Mouse (Mus musculus) frontal cortex, postnatal 14 days (tissue): ENCODE results near the gene Map3k13.
"Not testable (repeated sequence)": the region's sequence is repeated elsewhere in the genome, so short reads cannot be mapped to it uniquely, and the experiment has no call there.

ENCODE experiments used
- DNase-seq, 2 experiments: peaks; one replicate each; pipeline ENCODE4 v3.0.0; 2022; ENCODE audit warnings: low spot score in 2 of 2

Map3k13 gene

DNA sequence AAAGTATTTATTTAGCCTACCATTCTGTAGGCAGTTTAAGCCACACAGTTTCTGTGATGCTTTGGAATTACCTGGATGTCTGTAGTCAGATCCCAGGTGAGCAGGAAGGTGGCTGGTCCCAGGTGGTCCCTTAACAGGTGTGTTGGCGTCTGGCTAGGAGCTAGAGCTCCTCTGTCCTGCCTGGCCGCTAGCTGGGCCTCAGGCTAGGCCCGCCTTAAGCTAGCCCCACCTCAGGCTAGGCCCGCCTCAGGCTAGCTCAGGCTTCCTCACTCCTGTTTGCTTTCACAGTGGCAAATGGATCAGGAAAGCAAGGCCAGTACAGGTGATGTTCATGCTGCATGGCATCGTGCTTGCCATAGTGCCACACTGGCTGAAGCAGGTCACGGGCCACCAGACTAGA lies 112.8 kb downstream of the Map3k13 start:
- no peak for DNase-seq

DNA sequence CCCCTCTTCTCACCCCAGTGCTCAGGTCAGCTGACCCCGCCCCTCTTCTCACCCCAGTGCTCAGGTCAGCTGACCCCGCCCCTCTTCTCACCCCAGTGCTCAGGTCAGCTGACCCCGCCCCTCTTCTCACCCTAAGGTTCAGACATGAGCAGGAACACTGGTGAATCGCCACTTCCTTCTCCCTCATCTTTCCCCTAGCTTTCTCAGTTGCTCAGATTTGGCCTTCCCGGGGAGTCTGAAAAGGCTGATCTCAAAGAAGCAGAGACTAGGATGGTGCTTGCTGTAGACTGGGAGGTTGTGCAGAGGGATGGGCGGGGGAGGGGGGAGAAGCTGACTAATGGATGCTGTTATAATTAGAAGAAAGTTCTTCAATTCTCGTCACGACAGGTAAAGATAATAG lies 114.8 kb downstream of the Map3k13 start:
- not testable (repeated sequence) for DNase-seq

DNA sequence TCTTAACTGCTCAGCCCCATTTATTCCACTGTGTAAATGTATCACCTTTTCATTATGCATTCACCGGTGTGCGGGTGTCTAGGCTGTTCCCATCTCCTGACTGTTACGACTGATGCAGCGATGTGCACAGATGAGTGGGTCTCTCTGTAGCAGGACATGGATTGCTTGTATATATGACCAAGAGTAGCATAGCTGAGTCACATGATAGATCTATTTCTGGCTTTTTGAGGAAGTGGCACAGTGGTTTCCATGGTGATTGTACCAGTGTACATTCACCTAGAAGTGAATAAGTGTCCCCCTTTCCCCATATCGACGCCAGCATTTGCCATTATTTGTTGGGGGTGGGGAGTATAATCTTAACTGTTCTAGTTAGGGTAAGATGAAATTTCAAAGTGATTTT lies 119.2 kb downstream of the Map3k13 start:
- DNase-seq: no peak

DNA sequence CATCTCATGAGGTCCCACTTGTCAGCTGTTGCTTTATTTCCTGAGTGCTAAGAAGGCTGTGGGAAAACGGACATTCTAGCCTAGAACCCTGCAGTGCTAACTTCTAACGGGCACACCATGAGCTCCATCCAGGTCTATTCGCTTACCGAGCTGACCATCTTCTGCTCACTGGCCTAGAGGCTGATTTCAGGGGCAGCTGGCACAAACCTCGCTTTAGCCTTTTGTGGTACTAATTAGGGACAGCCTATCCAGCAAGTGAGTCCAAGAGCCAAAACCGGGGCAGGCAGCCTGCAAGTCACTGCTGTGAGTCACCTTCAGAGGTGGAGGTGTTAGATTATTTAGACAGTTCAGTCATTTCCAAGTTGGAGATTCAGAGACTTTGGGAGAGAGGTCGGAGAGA lies 122.5 kb downstream of the Map3k13 start:
- DNase-seq: no peak

DNA sequence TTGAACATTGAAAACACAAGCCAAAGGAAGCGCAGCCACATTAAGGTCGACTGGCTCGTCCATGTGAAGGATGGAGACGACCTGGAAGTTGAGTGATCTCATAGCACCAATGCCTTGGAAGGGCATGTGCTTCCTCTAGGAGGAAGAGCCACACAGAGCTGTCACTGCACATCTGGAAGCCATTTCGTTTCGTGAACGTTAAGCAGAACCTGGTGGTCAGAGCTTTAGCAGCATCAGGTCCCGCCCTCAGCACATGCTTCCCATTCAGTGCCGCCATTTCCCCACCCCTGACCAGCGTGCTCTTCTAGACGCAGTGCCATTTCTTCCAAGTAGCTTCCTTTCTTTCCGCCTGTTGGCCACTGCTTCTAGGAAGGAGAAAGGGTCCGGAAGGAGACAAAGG lies 134.3 kb downstream of the Map3k13 start:
- DNase-seq: no peak

DNA sequence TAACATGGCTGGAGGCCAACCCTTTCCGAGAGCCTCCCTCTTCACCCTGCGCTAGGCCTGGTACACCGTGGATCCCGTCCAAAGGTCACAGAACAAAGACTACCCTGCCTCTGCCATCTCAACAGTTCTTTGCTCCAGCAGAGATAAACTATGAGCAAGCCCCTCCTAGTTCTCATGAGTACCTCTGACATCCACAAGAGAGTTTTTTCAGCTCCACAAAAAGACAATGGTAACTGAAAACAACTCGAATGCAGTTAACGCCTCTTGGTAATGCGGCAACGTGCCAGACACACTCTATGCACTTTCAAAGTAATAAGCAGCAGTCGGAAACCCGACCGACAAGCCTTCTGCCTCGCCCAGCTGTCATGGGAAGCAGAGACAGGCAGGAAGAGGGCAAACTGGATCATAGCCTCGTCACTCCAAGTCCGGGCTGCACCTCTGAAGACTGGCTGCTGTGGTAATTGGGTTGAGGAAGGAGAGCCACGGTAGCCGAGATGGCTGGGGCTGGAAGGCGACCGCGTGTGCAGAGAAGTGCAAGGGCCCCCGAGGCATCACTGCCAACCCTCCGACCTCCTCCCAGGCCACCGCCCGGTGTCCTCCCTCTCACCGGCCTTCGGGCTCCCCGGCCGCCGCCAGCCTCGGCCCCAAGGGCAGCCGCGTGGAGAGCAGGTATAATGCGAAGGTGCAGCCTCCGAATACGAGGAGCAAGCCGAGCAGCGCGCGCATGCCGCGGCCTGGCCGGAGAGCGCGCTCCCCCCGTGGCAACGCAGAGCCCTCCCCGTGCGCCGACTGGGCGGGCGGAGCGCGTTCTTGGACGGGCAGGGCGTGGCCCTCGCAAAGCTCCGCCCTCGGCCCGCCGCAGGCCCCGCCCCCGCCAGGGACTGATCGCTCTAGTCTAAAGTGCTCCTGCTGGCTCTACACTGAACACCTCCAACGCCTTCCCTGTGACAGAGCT lies 152.9 kb downstream of the Map3k13 start, which contains the start of gene Tmem41a:
Tmem41a (minus strand) TSS at position 792 of the 955 bp plus-strand sequence.
- DNase-seq: peak; percentile 77 to 82

DNA sequence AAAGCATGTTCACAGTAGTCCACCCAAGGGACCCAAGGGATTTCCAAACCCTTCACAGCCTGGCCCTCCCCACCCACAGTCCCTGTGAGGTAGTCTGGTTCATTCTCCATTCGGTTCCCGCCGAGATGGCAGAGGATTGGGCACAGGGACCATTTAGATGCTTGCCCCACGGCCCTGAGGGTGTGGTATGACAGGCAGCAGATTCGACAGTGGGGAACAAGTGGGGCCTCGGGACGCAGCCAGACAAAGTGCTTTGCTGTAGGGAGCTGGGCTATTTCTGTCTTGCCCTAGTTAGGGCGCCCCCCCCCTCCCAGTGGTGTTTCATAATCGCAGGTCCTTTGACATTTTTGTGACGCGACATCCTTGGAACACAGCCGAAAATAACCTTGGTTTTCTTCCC lies 161.4 kb downstream of the Map3k13 start:
- no peak for DNase-seq

DNA sequence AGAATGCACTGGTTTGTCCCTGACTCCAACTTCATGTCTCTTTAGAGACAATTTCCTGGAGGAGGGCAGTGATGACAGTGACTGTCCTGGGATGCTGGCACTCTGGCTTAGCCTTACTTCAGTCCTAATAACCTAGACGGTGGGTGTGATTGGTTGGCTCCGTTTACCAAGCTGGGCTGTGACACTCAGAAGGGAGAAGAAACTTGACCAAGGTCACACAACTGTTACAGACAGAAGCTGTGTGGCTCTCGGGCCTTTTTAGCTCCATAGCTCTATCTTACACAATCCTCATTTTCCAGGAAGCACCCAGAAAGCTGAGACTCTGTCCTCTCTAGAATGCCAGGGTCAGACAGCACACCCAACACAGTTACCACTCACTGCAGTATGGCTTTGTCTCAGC lies 171.4 kb downstream of the Map3k13 start:
- DNase-seq: no peak

DNA sequence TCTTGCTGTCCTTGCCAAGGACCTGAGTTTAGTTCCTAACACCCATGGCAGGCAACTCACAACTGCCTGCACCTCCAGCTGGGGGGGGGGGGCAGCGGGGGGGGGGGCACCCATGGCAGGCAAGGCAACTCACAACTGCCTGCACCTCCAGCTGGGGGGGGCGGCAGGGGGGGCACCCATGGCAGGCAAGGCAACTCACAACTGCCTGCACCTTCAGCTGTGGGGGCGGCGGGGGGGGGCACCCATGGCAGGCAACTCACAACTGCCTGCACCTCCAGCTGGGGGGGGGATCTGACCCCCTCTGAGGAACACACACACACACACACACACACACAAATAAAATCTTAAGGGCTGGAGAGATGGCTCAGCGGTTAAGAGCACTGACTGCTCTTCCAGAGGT lies 175.7 kb downstream of the Map3k13 start:
- no peak for DNase-seq

DNA sequence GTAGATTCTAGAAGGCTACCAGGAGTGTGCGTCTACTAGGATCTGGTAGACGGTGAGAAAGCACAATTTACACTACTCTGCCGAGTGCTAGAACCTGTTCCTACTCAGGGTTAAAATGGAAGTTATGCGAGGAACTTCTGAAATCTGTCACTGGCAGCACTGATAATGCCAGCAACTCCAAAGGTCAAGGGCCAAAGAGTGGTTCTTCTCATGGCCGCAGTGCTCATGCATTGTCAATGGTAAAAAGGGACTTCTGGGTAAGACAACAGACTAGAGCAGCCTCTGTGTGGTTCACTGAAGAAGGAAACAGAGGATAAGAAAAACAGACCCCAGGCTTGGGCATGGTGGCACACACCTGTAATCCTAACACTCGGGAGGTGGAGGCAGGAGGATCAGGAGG lies 176.4 kb downstream of the Map3k13 start:
- no peak for DNase-seq

DNA sequence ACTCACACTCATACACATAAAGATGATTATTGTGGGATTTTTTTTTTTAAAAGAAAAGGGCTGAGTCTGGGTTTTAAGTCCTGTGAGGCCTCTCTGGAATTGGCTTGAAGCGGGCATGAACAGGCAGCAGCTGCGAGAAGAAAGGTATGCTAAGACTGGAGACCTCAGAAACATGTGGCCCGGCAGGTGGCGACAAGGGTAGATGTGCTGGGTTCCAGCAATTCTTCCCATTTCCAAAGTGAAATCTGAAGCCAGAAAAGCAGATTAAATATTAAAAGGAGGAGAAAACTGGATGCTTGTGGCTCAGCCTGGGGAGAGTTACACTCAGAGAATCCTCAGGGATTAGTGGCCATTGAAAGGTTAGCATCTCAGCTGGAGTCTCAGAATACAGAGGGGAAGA lies 177.3 kb downstream of the Map3k13 start:
- DNase-seq: no peak

DNA sequence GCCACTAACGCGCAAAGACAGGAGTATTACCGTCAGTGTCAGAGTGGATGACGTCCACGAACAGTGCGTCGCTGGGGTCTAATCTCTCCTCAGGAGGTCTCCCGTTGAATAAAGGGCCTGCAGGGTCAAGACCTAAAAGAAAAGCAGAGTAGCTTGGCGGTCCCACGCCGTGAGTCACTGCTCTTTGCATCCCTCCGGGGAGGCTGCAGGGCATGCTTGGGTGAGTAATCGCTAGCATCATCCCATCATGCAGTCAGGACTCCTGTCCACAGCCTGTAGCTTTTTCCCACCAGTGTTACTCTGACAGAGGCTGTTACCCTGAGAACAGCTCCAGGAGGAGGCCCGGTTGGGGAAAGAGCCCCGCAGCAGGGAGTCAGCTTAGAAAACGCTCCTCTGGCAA lies 182.1 kb downstream of the Map3k13 start:
- no peak for DNase-seq

DNA sequence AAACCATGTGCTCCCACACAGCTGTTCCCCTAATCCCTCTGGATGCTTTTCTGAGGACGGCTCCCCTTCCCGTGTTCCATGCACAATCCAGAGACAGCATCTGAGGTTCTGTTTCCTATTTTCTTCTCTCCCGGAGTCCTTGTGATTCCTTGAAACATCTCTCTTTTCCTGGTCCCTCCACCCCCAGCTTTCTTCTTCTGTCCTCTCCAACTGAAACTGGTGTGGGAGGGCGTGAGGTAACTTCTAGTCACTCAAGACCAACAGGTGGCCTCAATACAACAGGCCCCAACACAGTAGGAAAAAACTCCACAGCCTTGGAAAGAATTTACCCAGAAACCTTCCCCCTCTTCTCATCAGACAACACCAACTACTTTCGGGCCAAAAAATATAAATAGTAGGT lies 183.2 kb downstream of the Map3k13 start:
- no peak for DNase-seq
